Mouse (Mus musculus): ENCODE data around the gene Tex48. TPM values are rescaled to one million over a fixed set of nuclear protein-coding genes. Genes with fewer than 3 reads are reported as not detected.

The Tex48 gene
- polyA plus RNA-seq, 1 experiment from 2014 or later = not detected

GRCm38 (mm10) chr4:63567712-63568390 is 54.4 kb downstream of the Tex48 start:
- Histone ChIP-seq H3K4me3 (replicated peaks; ENCODE audit: low read depth, low read length) (no peak overlapping the region), H3K4me1 (replicated peaks; ENCODE audit: insufficient read depth, low read length) (no peaks in the 10 kb centered on the region), H3K36me3 (ENCODE audit: insufficient read depth, low read length) (no peaks in the 10 kb centered on the region), H3K27ac (no peak overlapping the region), H3K27me3 (ENCODE audit: insufficient read depth, low read length) (no peaks in the 10 kb centered on the region), H3K4me2 (ENCODE audit: low read length) (no peak overlapping the region), H3K9ac (ENCODE audit: low read depth, low read length) (no peak overlapping the region), H3K9me3 (replicated peaks; ENCODE audit: low read length) (no peaks in the 10 kb centered on the region)
- ATAC-seq (replicated peaks; ENCODE audit: low FRiP score, low read depth) (no peak; the same call in 1 of the 2 replicates), DNase-seq (ENCODE audit: low spot score) (no peak)
- no peak for TF ChIP-seq CTCF (IDR thresholded peaks at IDR 0.05; ENCODE audit: low read depth)
- WGBS = 89% methylated on average over 10 of the region's 10 CpGs

GRCm38 (mm10) chr4:63562742-63563141 is 59.5 kb downstream of the Tex48 start:
- peaks cover 18% of the 10 kb centered on the region for H3K4me1 ChIP-seq (replicated peaks; ENCODE audit: insufficient read depth, low read length)
- H3K9me3 ChIP-seq (replicated peaks; ENCODE audit: low read length) = no peaks in the 10 kb centered on the region
- no peak overlapping the region for H3K9ac ChIP-seq (ENCODE audit: low read depth, low read length)
- no peak overlapping the region for H3K4me3 ChIP-seq (replicated peaks; ENCODE audit: low read depth, low read length)
- DNase-seq (ENCODE audit: low spot score) (no peak), ATAC-seq (replicated peaks; ENCODE audit: low FRiP score, low read depth) (no peak)
- H3K4me2 ChIP-seq (ENCODE audit: low read length) = no peak overlapping the region
- H3K36me3 ChIP-seq (ENCODE audit: insufficient read depth, low read length) = no peaks in the 10 kb centered on the region
- 86% methylated on average over 4 of the region's 4 CpGs for WGBS
- no peak overlapping the region for H3K27ac ChIP-seq
- no peak for TF ChIP-seq CTCF (IDR thresholded peaks at IDR 0.05; ENCODE audit: low read depth)
- no peaks in the 10 kb centered on the region for H3K27me3 ChIP-seq (ENCODE audit: insufficient read depth, low read length)

- Histone ChIP-seq H3K4me3 (replicated peaks; ENCODE audit: low read depth, low read length) (no peak overlapping the region), H3K27ac (peak overlapping the region; percentile 27; the same call in 1 of the 2 replicates), H3K36me3 (ENCODE audit: insufficient read depth, low read length) (no peaks in the 10 kb centered on the region), H3K4me2 (ENCODE audit: low read length) (no peak overlapping the region), H3K27me3 (ENCODE audit: insufficient read depth, low read length) (no peaks in the 10 kb centered on the region), H3K9ac (ENCODE audit: low read depth, low read length) (no peak overlapping the region), H3K9me3 (replicated peaks; ENCODE audit: low read length) (no peaks in the 10 kb centered on the region), H3K4me1 (replicated peaks; ENCODE audit: insufficient read depth, low read length) (peaks cover 25% of the 10 kb centered on the region)
- DNase-seq (ENCODE audit: low spot score) (no peak), ATAC-seq (replicated peaks; ENCODE audit: low FRiP score, low read depth) (no peak)
- no peak for TF ChIP-seq CTCF (IDR thresholded peaks at IDR 0.05; ENCODE audit: low read depth)
- WGBS = 61% methylated on average over 7 of the region's 7 CpGs
Measured at GRCm38 (mm10) chr4:63561861-63562675, 60.2 kb downstream of the Tex48 start.

DNA sequence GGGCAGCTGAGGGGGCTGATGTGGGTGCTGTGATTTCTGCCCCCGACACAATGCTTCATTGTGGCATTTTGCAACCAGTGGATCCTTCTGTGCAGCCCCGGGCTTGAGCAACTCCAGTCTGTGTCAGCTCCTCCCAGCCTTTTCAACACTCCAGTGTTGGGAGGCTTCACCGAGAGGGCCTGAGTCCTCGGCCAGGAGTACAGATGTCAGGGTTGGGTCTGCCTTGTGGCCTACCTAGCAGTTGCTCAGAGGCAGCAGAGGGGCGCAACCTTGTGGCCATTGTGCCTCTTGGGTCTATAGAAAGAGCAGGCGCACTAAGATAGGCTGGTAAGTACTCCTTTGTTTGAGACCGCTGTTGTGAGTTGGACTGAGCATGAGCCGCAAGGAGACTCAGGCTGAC is 62.1 kb downstream of the Tex48 start:
- Histone ChIP-seq H3K9ac (ENCODE audit: low read depth, low read length) (no peak overlapping the region), H3K4me3 (replicated peaks; ENCODE audit: low read depth, low read length) (no peak overlapping the region), H3K36me3 (ENCODE audit: insufficient read depth, low read length) (no peaks in the 10 kb centered on the region), H3K9me3 (replicated peaks; ENCODE audit: low read length) (no peaks in the 10 kb centered on the region), H3K27me3 (ENCODE audit: insufficient read depth, low read length) (no peaks in the 10 kb centered on the region), H3K4me1 (replicated peaks; ENCODE audit: insufficient read depth, low read length) (peaks cover 27% of the 10 kb centered on the region), H3K27ac (no peak overlapping the region), H3K4me2 (ENCODE audit: low read length) (no peak overlapping the region)
- no peak for ATAC-seq (replicated peaks; ENCODE audit: low FRiP score, low read depth)
- 80% methylated on average over 8 of the region's 8 CpGs for WGBS
- peak; percentile 40; the same call in 1 of the 2 replicates for TF ChIP-seq CTCF (IDR thresholded peaks at IDR 0.05; ENCODE audit: low read depth)
- no peak for DNase-seq (ENCODE audit: low spot score)

- Histone ChIP-seq H3K4me3 (replicated peaks; ENCODE audit: low read depth, low read length) (peak overlapping the region; percentile 56), H3K36me3 (ENCODE audit: insufficient read depth, low read length) (0 out of 2 replicates have a peak, but pooled peaks cover 2% of the 10 kb centered on the region), H3K9ac (ENCODE audit: low read depth, low read length) (peak overlapping the region; percentile 76; the same call in 1 of the 2 replicates), H3K4me1 (replicated peaks; ENCODE audit: insufficient read depth, low read length) (peaks cover 27% of the 10 kb centered on the region), H3K27me3 (ENCODE audit: insufficient read depth, low read length) (no peaks in the 10 kb centered on the region), H3K4me2 (ENCODE audit: low read length) (peak overlapping the region; percentile 69), H3K9me3 (replicated peaks; ENCODE audit: low read length) (no peaks in the 10 kb centered on the region), H3K27ac (peak overlapping the region; percentile 19; the same call in 1 of the 2 replicates)
- WGBS = 36% methylated on average over 9 of the region's 9 CpGs
- DNase-seq (ENCODE audit: low spot score) = no peak
- no peak for TF ChIP-seq CTCF (IDR thresholded peaks at IDR 0.05; ENCODE audit: low read depth)
- ATAC-seq (replicated peaks; ENCODE audit: low FRiP score, low read depth) = no peak
Measured at GRCm38 (mm10) chr4:63559127-63559697, 63.0 kb downstream of the Tex48 start.

DNA sequence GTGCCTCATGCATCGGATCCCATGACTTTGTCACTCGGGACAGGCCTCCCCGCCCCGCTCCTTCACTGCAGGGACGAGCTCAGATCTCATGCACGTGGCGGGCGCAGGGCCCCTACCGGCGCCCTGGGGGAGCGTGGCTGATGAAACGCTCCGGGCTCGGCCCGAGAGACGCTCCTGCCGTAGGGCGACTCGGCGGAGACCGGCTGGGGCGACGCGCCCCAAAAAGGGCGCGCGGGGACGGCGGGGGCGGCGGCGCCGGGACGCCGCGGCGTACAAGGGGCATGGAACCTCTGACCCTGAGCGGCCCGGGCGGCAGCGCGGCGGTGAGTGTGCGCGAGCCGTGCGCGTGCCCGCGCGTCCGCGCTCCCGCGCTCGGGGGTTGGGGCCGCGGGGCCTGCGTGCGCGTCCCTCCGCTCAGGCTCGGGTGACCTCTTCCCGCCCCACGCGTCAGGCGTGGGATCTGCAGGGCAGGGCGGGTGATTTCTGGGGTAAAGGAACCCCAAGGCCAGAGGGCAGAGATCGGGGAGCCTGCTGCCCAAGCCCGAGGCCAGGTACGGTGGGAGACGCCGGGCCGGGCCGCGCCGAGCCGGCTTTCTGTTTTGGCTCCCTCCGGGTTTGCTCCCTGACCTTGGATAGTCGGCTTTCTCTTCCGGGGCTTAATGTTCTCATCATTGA is 63.7 kb downstream of the Tex48 start, which contains the start of gene Tmem268:
TSS of gene Tmem268 (plus strand) at position 375 of the 675 bp plus-strand sequence.
- peak within 1 kb of the TSS; percentile 76 for H3K9ac ChIP-seq (ENCODE audit: low read depth, low read length)
- DNase-seq (ENCODE audit: low spot score) = peak; percentile 78
- WGBS = under 1% methylated on average over 79 of the region's 81 CpGs
- H3K36me3 ChIP-seq (ENCODE audit: insufficient read depth, low read length) = peaks cover 6% of the 10 kb centered on the region; the same call in 1 of the 2 replicates
- peak within 1 kb of the TSS; percentile 62 for H3K27ac ChIP-seq
- H3K9me3 ChIP-seq (replicated peaks; ENCODE audit: low read length) = no peaks in the 10 kb centered on the region
- peak within 1 kb of the TSS; percentile 69 for H3K4me2 ChIP-seq (ENCODE audit: low read length)
- ATAC-seq (replicated peaks; ENCODE audit: low FRiP score, low read depth) = peak; percentile 74
- no peaks in the 10 kb centered on the region for H3K27me3 ChIP-seq (ENCODE audit: insufficient read depth, low read length)
- H3K4me3 ChIP-seq (replicated peaks; ENCODE audit: low read depth, low read length) = peak within 1 kb of the TSS; percentile 56
- TF ChIP-seq CTCF (IDR thresholded peaks at IDR 0.05; ENCODE audit: low read depth) = peak; percentile 16; the same call in 1 of the 2 replicates
- H3K4me1 ChIP-seq (replicated peaks; ENCODE audit: insufficient read depth, low read length) = peaks cover 27% of the 10 kb centered on the region
